Mouse (Mus musculus) embryonic facial prominence, embryonic 13.5 days (tissue): ENCODE measurements around the gene Mink1. TPM values are rescaled to one million over a fixed set of nuclear protein-coding genes. Genes with fewer than 3 reads are reported as not detected.

Source experiments
- ATAC-seq: fragments of 200-750 bp; cut with Nextera tagmentation; 2 replicates; pipeline ENCODE4 v1.8.0; 2017; ENCODE audit warnings: low read depth; ENCODE audit not compliant: insufficient number of reproducible peaks, insufficient read depth, low FRiP score, low TSS enrichment
- H3K27ac ChIP-seq: fragments of 300-500 bp; sonication (generic); 2 replicates; pipeline ENCODE4 v1.5.1; 2015; ENCODE audit warnings: moderate library complexity, mild to moderate bottlenecking, inconsistent platforms
- H3K27me3 ChIP-seq: fragments of 300-500 bp; sonication (generic); 2 replicates; pipeline ENCODE4 v1.6.1; 2015; ENCODE audit warnings: mild to moderate bottlenecking, inconsistent platforms
- H3K36me3 ChIP-seq: fragments of 300-500 bp; sonication (generic); 2 replicates; pipeline ENCODE4 v1.6.1; 2015; ENCODE audit warnings: mild to moderate bottlenecking, inconsistent platforms
- H3K4me1 ChIP-seq: fragments of 300-500 bp; sonication (generic); 2 replicates; pipeline ENCODE4 v1.6.1; 2015; ENCODE audit warnings: inconsistent platforms
- H3K4me2 ChIP-seq: fragments of 300-500 bp; sonication (generic); 2 replicates; pipeline ENCODE4 v1.6.1; 2015; ENCODE audit warnings: moderate library complexity, mild to moderate bottlenecking, inconsistent platforms
- H3K4me3 ChIP-seq: fragments of 300-500 bp; sonication (generic); 2 replicates; pipeline ENCODE4 v1.5.1; 2015; ENCODE audit warnings: mild to moderate bottlenecking, inconsistent platforms
- H3K9ac ChIP-seq: fragments of 300-500 bp; sonication (generic); 2 replicates; pipeline ENCODE4 v1.6.1; 2015; ENCODE audit warnings: mild to moderate bottlenecking, inconsistent platforms
- H3K9me3 ChIP-seq: fragments of 300-500 bp; sonication (generic); 2 replicates; pipeline ENCODE4 v1.6.1; 2016; ENCODE audit warnings: inconsistent platforms
- WGBS: fragments of 180-500 bp; shearing (Covaris S2); methylation state at CpG from one replicate; pipeline ENCODE4 v1.1.7; 2015; ENCODE audit warnings: mixed read lengths; 5-methylcytosine and 5-hydroxymethylcytosine counted together
- polyA plus RNA-seq: library from polyadenylated mRNA; unstranded; fragments of >200 nt; fragmentation: Nextera tagmentation; extraction: Ambion mirVana; gene quantifications from 2 replicates; pipeline ENCODE4 v1.2.1, GENCODE M21; 2015

Mink1 gene
- polyA plus RNA-seq, 1 experiment from 2014 or later: 14.6 TPM

DNA sequence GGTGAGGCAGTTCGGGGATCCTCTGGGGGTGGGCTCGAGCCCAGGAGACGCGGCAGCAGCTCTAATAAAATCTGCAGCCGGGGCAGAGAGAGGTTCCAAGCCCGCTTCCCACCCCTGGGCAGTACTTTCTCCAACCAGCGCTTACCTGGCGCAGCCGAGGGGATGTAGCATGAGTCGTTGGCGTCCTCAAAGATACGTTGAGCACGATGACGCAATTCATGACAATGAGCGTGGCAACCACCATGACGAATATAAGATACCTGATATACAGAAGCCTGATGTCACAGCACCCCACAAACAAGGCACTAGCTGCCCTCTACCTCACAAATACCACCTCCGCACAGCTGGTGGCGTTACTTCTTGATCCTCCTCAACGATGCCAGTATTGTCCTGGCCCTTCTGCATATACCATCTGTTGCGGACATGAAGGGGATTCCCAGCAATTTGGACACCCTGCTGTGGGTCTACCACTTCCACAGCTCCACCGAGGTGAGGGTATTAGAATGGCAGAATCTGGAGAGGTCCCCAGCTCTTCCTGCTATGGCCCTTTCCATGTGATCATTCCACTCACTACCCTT, 52.9 kb downstream of the Mink1 start, which contains the start of gene 4930544D05Rik:
4930544D05Rik (plus strand) TSS at position 333 of the 578 bp plus-strand sequence.
- Histone ChIP-seq H3K4me2 (peak within 1 kb of the TSS; percentile 77), H3K27me3 (peaks cover 7% of the 10 kb centered on the region; the same call in 1 of the 2 replicates), H3K36me3 (peaks cover 27% of the 10 kb centered on the region), H3K4me1 (peaks cover 18% of the 10 kb centered on the region), H3K9ac (peak within 1 kb of the TSS; percentile 67), H3K4me3 (peak within 1 kb of the TSS; percentile 42), H3K9me3 (no peaks in the 10 kb centered on the region), H3K27ac (peak within 1 kb of the TSS; percentile 28; the same call in 1 of the 2 replicates)
- ATAC-seq: no peak
- WGBS: 14% methylated on average over 21 of the region's 21 CpGs

DNA sequence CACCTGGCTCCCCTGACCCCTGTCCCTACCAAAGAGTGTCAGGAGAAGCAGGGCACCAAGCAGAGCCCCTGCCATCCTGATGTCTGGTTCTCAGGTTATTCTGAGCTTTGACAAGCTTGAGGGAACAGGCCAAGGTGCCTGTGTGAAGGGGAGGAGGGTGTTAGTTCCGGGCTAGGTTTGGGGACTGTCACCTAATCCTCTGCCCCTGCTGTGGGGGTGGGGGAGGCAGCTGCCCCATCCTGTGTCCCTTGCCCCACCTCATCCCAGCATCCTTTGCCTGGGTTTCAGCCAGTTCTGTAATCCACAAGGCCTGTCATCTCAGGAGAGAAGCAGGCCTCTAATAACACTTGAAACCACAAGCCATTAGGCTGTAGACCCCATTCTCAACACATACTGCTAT, 56.4 kb downstream of the Mink1 start, which contains the start of gene Chrne:
Chrne (minus strand) TSS at position 116 of the 400 bp plus-strand sequence.
- no peak within 1 kb of the TSS for H3K9ac ChIP-seq
- peaks cover 7% of the 10 kb centered on the region; the same call in 1 of the 2 replicates for H3K27me3 ChIP-seq
- H3K4me1 ChIP-seq: peaks cover 18% of the 10 kb centered on the region
- no peaks in the 10 kb centered on the region for H3K9me3 ChIP-seq
- no peaks in the 10 kb centered on the region for H3K36me3 ChIP-seq
- no peak within 1 kb of the TSS for H3K4me2 ChIP-seq
- WGBS: 43% methylated on average over 1 of the region's 1 CpGs
- no peak for ATAC-seq
- no peak within 1 kb of the TSS for H3K4me3 ChIP-seq
- H3K27ac ChIP-seq: no peak within 1 kb of the TSS

GRCm38 (mm10) chr11:70621972-70622814, 59.5 kb downstream of the Mink1 start:
- WGBS: 49% methylated on average over 7 of the region's 7 CpGs
- no peaks in the 10 kb centered on the region for H3K9me3 ChIP-seq

GRCm38 (mm10) chr11:70623053-70623742, 60.5 kb downstream of the Mink1 start:
- H3K36me3 ChIP-seq: no peaks in the 10 kb centered on the region
- H3K4me2 ChIP-seq: no peak overlapping the region
- no peaks in the 10 kb centered on the region for H3K9me3 ChIP-seq
- H3K9ac ChIP-seq: no peak overlapping the region
- no peak for ATAC-seq
- H3K4me1 ChIP-seq: no peaks in the 10 kb centered on the region
- no peak overlapping the region for H3K4me3 ChIP-seq
- no peaks in the 10 kb centered on the region for H3K27me3 ChIP-seq
- WGBS: 79% methylated on average over 10 of the region's 10 CpGs
- no peak overlapping the region for H3K27ac ChIP-seq

More at GRCm38 (mm10) chr11:70621972-70622814, 59.5 kb downstream of the Mink1 start:
- Histone ChIP-seq H3K36me3 (no peaks in the 10 kb centered on the region), H3K4me3 (no peak overlapping the region), H3K27me3 (no peaks in the 10 kb centered on the region), H3K9ac (peak overlapping the region; percentile 40; the same call in 1 of the 2 replicates), H3K4me2 (no peak overlapping the region), H3K4me1 (no peaks in the 10 kb centered on the region), H3K27ac (no peak overlapping the region)
- ATAC-seq: no peak

- no peaks in the 10 kb centered on the region for H3K4me1 ChIP-seq
- WGBS: 49% methylated on average over 4 of the region's 4 CpGs
- no peak overlapping the region for H3K9ac ChIP-seq
- H3K4me3 ChIP-seq: no peak overlapping the region
- no peaks in the 10 kb centered on the region for H3K27me3 ChIP-seq
- ATAC-seq: no peak
- H3K9me3 ChIP-seq: no peaks in the 10 kb centered on the region
- H3K36me3 ChIP-seq: no peaks in the 10 kb centered on the region
- H3K4me2 ChIP-seq: no peak overlapping the region
- no peak overlapping the region for H3K27ac ChIP-seq
Measured at GRCm38 (mm10) chr11:70625473-70625872, 62.8 kb downstream of the Mink1 start.

GRCm38 (mm10) chr11:70626877-70627276, 64.2 kb downstream of the Mink1 start:
- no peaks in the 10 kb centered on the region for H3K9me3 ChIP-seq
- H3K4me2 ChIP-seq: no peak overlapping the region
- 66% methylated on average over 4 of the region's 4 CpGs for WGBS
- no peak overlapping the region for H3K9ac ChIP-seq
- H3K27me3 ChIP-seq: no peaks in the 10 kb centered on the region
- ATAC-seq: no peak
- no peak overlapping the region for H3K27ac ChIP-seq
- H3K4me3 ChIP-seq: no peak overlapping the region
- H3K4me1 ChIP-seq: no peaks in the 10 kb centered on the region
- no peaks in the 10 kb centered on the region for H3K36me3 ChIP-seq

GRCm38 (mm10) chr11:70628431-70628830, 65.8 kb downstream of the Mink1 start:
- Histone ChIP-seq H3K4me3 (no peak overlapping the region), H3K27ac (no peak overlapping the region), H3K9ac (no peak overlapping the region), H3K27me3 (no peaks in the 10 kb centered on the region), H3K4me2 (no peak overlapping the region), H3K9me3 (no peaks in the 10 kb centered on the region), H3K4me1 (no peaks in the 10 kb centered on the region), H3K36me3 (no peaks in the 10 kb centered on the region)
- no peak for ATAC-seq
- WGBS: 72% methylated on average over 2 of the region's 2 CpGs

DNA sequence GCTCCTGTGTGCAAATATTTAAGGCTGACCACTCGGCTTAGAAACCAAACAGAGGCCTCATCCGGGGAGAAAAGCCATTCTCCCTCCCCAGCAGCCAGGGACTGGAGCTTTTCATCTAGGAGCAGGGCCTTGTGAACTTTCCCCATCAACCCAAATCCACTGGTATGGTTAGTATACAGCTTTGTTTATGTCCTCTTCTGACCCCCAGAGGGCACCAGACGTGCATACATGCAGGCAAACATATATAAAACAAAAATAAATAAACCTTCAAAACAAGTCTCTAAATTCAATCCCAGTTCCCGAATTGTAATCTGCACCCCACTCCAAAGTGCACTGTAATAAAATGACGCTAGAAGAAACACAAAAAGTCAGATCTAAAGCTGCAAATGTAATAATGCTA, 66.9 kb downstream of the Mink1 start:
- H3K9me3 ChIP-seq: no peaks in the 10 kb centered on the region
- H3K9ac ChIP-seq: no peak overlapping the region
- H3K36me3 ChIP-seq: no peaks in the 10 kb centered on the region
- H3K27ac ChIP-seq: no peak overlapping the region
- no peak for ATAC-seq
- H3K4me1 ChIP-seq: no peaks in the 10 kb centered on the region
- no peak overlapping the region for H3K4me3 ChIP-seq
- WGBS: 48% methylated on average over 5 of the region's 5 CpGs
- no peak overlapping the region for H3K4me2 ChIP-seq
- no peaks in the 10 kb centered on the region for H3K27me3 ChIP-seq

GRCm38 (mm10) chr11:70630129-70630528, 67.4 kb downstream of the Mink1 start:
- no peaks in the 10 kb centered on the region for H3K36me3 ChIP-seq
- H3K4me1 ChIP-seq: no peaks in the 10 kb centered on the region
- H3K9me3 ChIP-seq: no peaks in the 10 kb centered on the region
- no peak overlapping the region for H3K9ac ChIP-seq
- H3K4me3 ChIP-seq: no peak overlapping the region
- H3K27ac ChIP-seq: no peak overlapping the region
- WGBS: 71% methylated on average over 7 of the region's 7 CpGs
- H3K27me3 ChIP-seq: no peaks in the 10 kb centered on the region
- ATAC-seq: no peak
- no peak overlapping the region for H3K4me2 ChIP-seq

GRCm38 (mm10) chr11:70635601-70636000, 72.9 kb downstream of the Mink1 start:
- Histone ChIP-seq H3K27ac (no peak overlapping the region), H3K4me2 (no peak overlapping the region), H3K36me3 (no peaks in the 10 kb centered on the region), H3K9me3 (no peaks in the 10 kb centered on the region), H3K9ac (no peak overlapping the region), H3K27me3 (no peaks in the 10 kb centered on the region), H3K4me1 (no peaks in the 10 kb centered on the region), H3K4me3 (no peak overlapping the region)
- no peak for ATAC-seq
- WGBS: 77% methylated on average over 4 of the region's 4 CpGs

GRCm38 (mm10) chr11:70637764-70638163, 75.1 kb downstream of the Mink1 start:
- 0 out of 2 replicates have a peak, but pooled peaks cover 1% of the 10 kb centered on the region for H3K36me3 ChIP-seq
- no peaks in the 10 kb centered on the region for H3K9me3 ChIP-seq
- no peak overlapping the region for H3K4me3 ChIP-seq
- no peaks in the 10 kb centered on the region for H3K4me1 ChIP-seq
- H3K4me2 ChIP-seq: no peak overlapping the region
- no peaks in the 10 kb centered on the region for H3K27me3 ChIP-seq
- no peak for ATAC-seq
- 89% methylated on average over 1 of the region's 1 CpGs for WGBS
- H3K9ac ChIP-seq: no peak overlapping the region
- no peak overlapping the region for H3K27ac ChIP-seq
